Mouse (Mus musculus) hindbrain, embryonic 16.5 days (tissue): ENCODE data around the gene Cryzl2. TPM values are rescaled to one million over a fixed set of nuclear protein-coding genes. Genes with fewer than 3 reads are reported as not detected.

ENCODE experiments used
- ATAC-seq: fragments of 200-750 bp; cut with Nextera tagmentation; 2 replicates; pipeline ENCODE4 v1.8.0; 2017; ENCODE audit warnings: moderate TSS enrichment, moderate library complexity
- H3K27ac ChIP-seq: fragments of 300-500 bp; sonication (generic); 2 replicates; pipeline ENCODE4 v1.5.1; 2014; ENCODE audit warnings: low read depth, mild to moderate bottlenecking, control low read depth, low read length, moderate library complexity
- H3K27me3 ChIP-seq: fragments of 300-500 bp; sonication (generic); replicated peaks from 2 replicates; pipeline ENCODE4 v1.6.1; 2014; ENCODE audit warnings: low read length; ENCODE audit not compliant: control insufficient read depth, insufficient read depth
- H3K36me3 ChIP-seq: fragments of 300-500 bp; sonication (generic); 2 replicates; pipeline ENCODE4 v1.6.1; 2014; ENCODE audit warnings: mild to moderate bottlenecking, low read length, moderate library complexity, mixed read lengths; ENCODE audit not compliant: control insufficient read depth, insufficient read depth
- H3K4me1 ChIP-seq: fragments of 300-500 bp; sonication (generic); 2 replicates; pipeline ENCODE4 v1.6.1; 2014; ENCODE audit warnings: low read depth, low read length; ENCODE audit not compliant: control insufficient read depth, insufficient read depth
- H3K4me2 ChIP-seq: fragments of 300-500 bp; sonication (generic); 2 replicates; pipeline ENCODE4 v1.6.1; 2014; ENCODE audit warnings: mild to moderate bottlenecking, low read length, control low read depth, moderate library complexity
- H3K4me3 ChIP-seq: fragments of 300-500 bp; sonication (generic); 2 replicates; pipeline ENCODE4 v1.5.1; 2014; ENCODE audit warnings: mild to moderate bottlenecking, low read length, control low read depth, moderate library complexity
- H3K9ac ChIP-seq: fragments of 300-500 bp; sonication (generic); 2 replicates; pipeline ENCODE4 v1.6.1; 2014; ENCODE audit warnings: low read depth, mild to moderate bottlenecking, control low read depth, low read length, moderate library complexity
- H3K9me3 ChIP-seq: fragments of 300-500 bp; sonication (generic); 2 replicates; pipeline ENCODE4 v1.6.1; 2014; ENCODE audit warnings: mild to moderate bottlenecking, low read length, moderate library complexity; ENCODE audit not compliant: control insufficient read depth
- WGBS: fragments of 180-500 bp; shearing (Covaris S2); extraction: QIAGEN DNeasy Blood & Tissue Kit; methylation state at CpG from one replicate; pipeline ENCODE4 v1.1.7; 2014; 5-methylcytosine and 5-hydroxymethylcytosine counted together
- polyA plus RNA-seq: library from polyadenylated mRNA; unstranded; fragments of >200 nt; fragmentation: Nextera tagmentation; extraction: Ambion mirVana; gene quantifications from 2 replicates; pipeline ENCODE4 v1.2.1, GENCODE M21; 2015

Gene Cryzl2
- polyA plus RNA-seq, 1 experiment from 2014 or later, result 8.3 TPM

GRCm38 (mm10) chr1:157459904-157460303 is 1.5 kb downstream of the Cryzl2 start:
- Histone ChIP-seq H3K27ac (no peak overlapping the region), H3K9me3 (no peaks in the 10 kb centered on the region), H3K36me3 (no peaks in the 10 kb centered on the region), H3K4me1 (peaks cover 7% of the 10 kb centered on the region), H3K9ac (no peak overlapping the region), H3K4me2 (no peak overlapping the region), H3K27me3 (no peaks in the 10 kb centered on the region), H3K4me3 (no peak overlapping the region)
- WGBS, result 92% methylated on average over 5 of the region's 5 CpGs
- no peak for ATAC-seq

GRCm38 (mm10) chr1:157461276-157461675 is 2.9 kb downstream of the Cryzl2 start:
- Histone ChIP-seq H3K4me1 (peaks cover 7% of the 10 kb centered on the region), H3K27ac (no peak overlapping the region), H3K9me3 (no peaks in the 10 kb centered on the region), H3K9ac (no peak overlapping the region), H3K4me3 (no peak overlapping the region), H3K36me3 (no peaks in the 10 kb centered on the region), H3K27me3 (no peaks in the 10 kb centered on the region), H3K4me2 (no peak overlapping the region)
- no peak for ATAC-seq
- 96% methylated on average over 5 of the region's 5 CpGs for WGBS

- H3K36me3 ChIP-seq, result no peaks in the 10 kb centered on the region
- H3K9ac ChIP-seq, result no peak overlapping the region
- WGBS, result 62% methylated on average over 3 of the region's 3 CpGs
- H3K9me3 ChIP-seq, result no peaks in the 10 kb centered on the region
- H3K4me1 ChIP-seq, result peaks cover 7% of the 10 kb centered on the region
- ATAC-seq, result no peak
- no peak overlapping the region for H3K4me3 ChIP-seq
- no peak overlapping the region for H3K27ac ChIP-seq
- H3K27me3 ChIP-seq, result no peaks in the 10 kb centered on the region
- no peak overlapping the region for H3K4me2 ChIP-seq
Observed at GRCm38 (mm10) chr1:157462336-157462735, 4.0 kb downstream of the Cryzl2 start.

GRCm38 (mm10) chr1:157465194-157465593 is 6.8 kb downstream of the Cryzl2 start:
- Histone ChIP-seq H3K4me2 (no peak overlapping the region), H3K4me3 (no peak overlapping the region), H3K27ac (no peak overlapping the region), H3K36me3 (no peaks in the 10 kb centered on the region), H3K9ac (no peak overlapping the region), H3K4me1 (no peaks in the 10 kb centered on the region), H3K9me3 (no peaks in the 10 kb centered on the region), H3K27me3 (no peaks in the 10 kb centered on the region)
- 79% methylated on average over 3 of the region's 3 CpGs for WGBS
- no peak for ATAC-seq

- no peak for ATAC-seq
- Histone ChIP-seq H3K4me1 (no peaks in the 10 kb centered on the region), H3K27ac (no peak overlapping the region), H3K9ac (no peak overlapping the region), H3K4me3 (no peak overlapping the region), H3K4me2 (no peak overlapping the region), H3K36me3 (no peaks in the 10 kb centered on the region), H3K27me3 (no peaks in the 10 kb centered on the region), H3K9me3 (no peaks in the 10 kb centered on the region)
- WGBS, result 94% methylated on average over 8 of the region's 8 CpGs
Observed at GRCm38 (mm10) chr1:157467866-157468265, 9.5 kb downstream of the Cryzl2 start.

- no peak overlapping the region for H3K9ac ChIP-seq
- H3K9me3 ChIP-seq, result no peaks in the 10 kb centered on the region
- H3K27me3 ChIP-seq, result no peaks in the 10 kb centered on the region
- no peak for ATAC-seq
- no peak overlapping the region for H3K27ac ChIP-seq
- H3K4me1 ChIP-seq, result no peaks in the 10 kb centered on the region
- 92% methylated on average over 9 of the region's 9 CpGs for WGBS
- H3K4me3 ChIP-seq, result no peak overlapping the region
- H3K4me2 ChIP-seq, result no peak overlapping the region
- H3K36me3 ChIP-seq, result no peaks in the 10 kb centered on the region
Observed at GRCm38 (mm10) chr1:157470761-157471386, 12.5 kb downstream of the Cryzl2 start.

GRCm38 (mm10) chr1:157472716-157473115 is 14.3 kb downstream of the Cryzl2 start:
- no peaks in the 10 kb centered on the region for H3K36me3 ChIP-seq
- H3K4me1 ChIP-seq, result no peaks in the 10 kb centered on the region
- H3K27me3 ChIP-seq, result no peaks in the 10 kb centered on the region
- no peak overlapping the region for H3K4me2 ChIP-seq
- H3K4me3 ChIP-seq, result no peak overlapping the region
- no peak for ATAC-seq
- no peak overlapping the region for H3K27ac ChIP-seq
- 91% methylated on average over 7 of the region's 7 CpGs for WGBS
- no peaks in the 10 kb centered on the region for H3K9me3 ChIP-seq
- no peak overlapping the region for H3K9ac ChIP-seq

GRCm38 (mm10) chr1:157474865-157475264 is 16.5 kb downstream of the Cryzl2 start:
- 87% methylated on average over 8 of the region's 8 CpGs for WGBS
- Histone ChIP-seq H3K36me3 (no peaks in the 10 kb centered on the region), H3K27me3 (no peaks in the 10 kb centered on the region), H3K27ac (no peak overlapping the region), H3K4me3 (no peak overlapping the region), H3K9me3 (no peaks in the 10 kb centered on the region), H3K9ac (no peak overlapping the region), H3K4me1 (no peaks in the 10 kb centered on the region), H3K4me2 (no peak overlapping the region)
- no peak for ATAC-seq

GRCm38 (mm10) chr1:157476231-157476630 is 17.9 kb downstream of the Cryzl2 start:
- Histone ChIP-seq H3K27ac (no peak overlapping the region), H3K4me3 (no peak overlapping the region), H3K27me3 (no peaks in the 10 kb centered on the region), H3K9ac (no peak overlapping the region), H3K36me3 (no peaks in the 10 kb centered on the region), H3K4me1 (no peaks in the 10 kb centered on the region), H3K4me2 (no peak overlapping the region), H3K9me3 (no peaks in the 10 kb centered on the region)
- 83% methylated on average over 2 of the region's 2 CpGs for WGBS
- no peak for ATAC-seq

GRCm38 (mm10) chr1:157480090-157480489 is 21.7 kb downstream of the Cryzl2 start:
- Histone ChIP-seq H3K27ac (no peak overlapping the region), H3K4me1 (no peaks in the 10 kb centered on the region), H3K9me3 (no peaks in the 10 kb centered on the region), H3K4me3 (no peak overlapping the region), H3K36me3 (no peaks in the 10 kb centered on the region), H3K4me2 (no peak overlapping the region), H3K27me3 (no peaks in the 10 kb centered on the region), H3K9ac (no peak overlapping the region)
- 30% methylated on average over 9 of the region's 9 CpGs for WGBS
- no peak for ATAC-seq
